Mouse (Mus musculus) layer of hippocampus, adult 9-11 months (tissue): Measurements from ENCODE around the gene H2-DMb1.

ENCODE experiments used
- DNase-seq: peaks from one replicate; pipeline ENCODE4 v3.0.0; 2022

Gene H2-DMb1

DNA sequence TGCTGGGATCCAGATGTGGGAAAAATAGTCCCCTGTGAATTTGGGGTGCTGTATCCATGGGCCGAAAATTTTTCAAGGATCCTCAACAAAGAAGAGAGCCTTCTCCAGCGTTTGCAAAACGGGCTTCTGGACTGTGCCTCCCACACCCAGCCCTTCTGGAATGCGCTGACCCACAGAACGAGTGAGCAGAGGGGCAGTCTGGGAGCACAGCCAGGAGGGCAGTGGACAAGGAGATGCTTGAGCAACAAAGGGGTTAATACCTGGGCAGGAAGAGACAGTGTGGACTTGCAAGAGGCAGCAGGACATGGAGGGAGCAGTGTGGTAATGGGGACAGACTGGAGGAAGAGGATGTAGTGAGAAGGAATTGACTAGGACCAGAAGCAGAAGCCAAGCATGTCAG is 2.7 kb downstream of the H2-DMb1 start:
- DNase-seq = no peak

DNA sequence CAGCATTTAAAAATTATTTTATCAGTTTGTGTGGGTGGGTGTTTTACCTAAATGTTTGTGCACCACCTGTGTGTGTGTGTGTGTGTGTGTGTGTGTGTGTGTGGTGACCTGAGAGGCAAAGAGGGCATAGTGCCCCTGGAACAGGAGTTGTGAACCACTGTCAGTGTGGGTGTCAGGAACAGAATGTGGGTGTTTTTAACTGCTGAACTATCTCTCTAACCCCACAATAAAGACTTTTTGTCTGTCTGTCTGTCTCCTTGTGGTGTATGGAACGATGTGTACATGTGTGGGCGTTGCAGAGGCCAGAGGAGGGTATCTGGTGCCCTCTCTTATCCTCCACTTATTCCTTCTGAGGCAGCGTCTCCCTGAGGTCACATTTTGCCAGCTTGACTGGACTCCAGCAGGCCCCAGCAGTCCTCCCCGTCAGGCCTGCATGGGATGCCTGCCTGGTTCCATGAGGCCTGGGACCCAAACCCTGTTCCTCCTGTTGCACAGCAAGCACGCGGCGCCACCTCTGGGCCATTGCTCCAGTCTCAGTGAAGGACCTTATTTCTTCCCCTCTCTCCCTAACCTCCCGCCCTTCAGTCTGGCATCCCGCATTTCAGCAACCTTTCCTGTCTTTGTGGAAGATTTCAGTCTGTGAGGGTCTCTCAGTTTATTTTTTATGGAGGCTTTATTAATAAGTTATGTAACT is 11.5 kb downstream of the H2-DMb1 start:
- DNase-seq = no peak

DNA sequence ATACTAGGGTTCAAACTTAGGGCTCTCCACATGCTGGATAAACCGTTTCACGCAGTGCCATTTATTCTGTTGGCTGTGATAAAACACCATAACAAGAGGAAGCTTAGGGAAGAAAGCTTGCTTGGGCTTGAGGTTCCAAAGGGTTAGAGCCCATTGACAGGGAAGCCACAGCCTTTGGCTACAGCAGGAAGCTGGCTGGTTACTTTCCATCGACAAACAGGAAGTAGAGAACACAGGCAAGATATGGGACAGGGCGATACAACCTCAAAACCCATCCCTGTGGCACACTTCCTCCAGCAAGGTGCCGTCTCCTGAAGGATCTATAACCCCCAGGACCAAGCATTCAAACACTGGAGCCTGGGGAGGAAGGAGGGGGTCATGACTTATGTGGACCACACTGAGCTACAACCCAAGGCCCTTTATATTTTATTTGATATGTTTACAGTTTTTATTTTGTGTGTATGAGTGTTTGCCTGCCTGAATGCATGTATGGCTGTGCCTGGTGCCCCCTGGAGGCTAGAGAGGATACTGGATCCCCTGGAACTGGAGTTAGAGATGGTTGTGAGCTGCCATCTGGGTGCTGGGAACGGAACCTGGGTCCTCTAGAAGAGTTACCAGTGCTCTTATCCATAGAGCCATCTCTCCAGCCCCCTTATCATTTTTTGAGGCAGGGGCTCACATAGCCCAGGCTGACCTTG is 12.3 kb downstream of the H2-DMb1 start:
- no peak for DNase-seq

GRCm38 (mm10) chr17:34169279-34169678 is 16.4 kb downstream of the H2-DMb1 start:
- no peak for DNase-seq

DNA sequence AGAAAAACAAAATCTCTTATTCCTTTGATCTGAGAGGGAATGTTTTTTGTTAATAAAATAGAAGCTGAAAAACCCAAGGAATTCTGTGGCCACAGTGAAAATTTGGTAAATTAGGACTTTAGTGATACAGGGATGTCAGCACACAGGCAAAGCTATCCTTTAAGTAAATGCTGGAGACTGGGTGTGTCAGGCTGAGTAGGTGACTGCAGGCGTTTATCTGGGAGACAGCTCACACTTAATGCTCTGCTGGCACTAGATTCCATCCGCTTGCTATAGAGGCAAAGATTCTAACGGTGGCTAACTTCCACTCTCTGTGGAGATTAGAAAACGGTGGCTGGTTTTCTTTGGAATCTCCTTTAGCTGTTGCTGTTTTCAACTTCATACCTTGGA is 17.6 kb downstream of the H2-DMb1 start:
- DNase-seq = no peak

DNA sequence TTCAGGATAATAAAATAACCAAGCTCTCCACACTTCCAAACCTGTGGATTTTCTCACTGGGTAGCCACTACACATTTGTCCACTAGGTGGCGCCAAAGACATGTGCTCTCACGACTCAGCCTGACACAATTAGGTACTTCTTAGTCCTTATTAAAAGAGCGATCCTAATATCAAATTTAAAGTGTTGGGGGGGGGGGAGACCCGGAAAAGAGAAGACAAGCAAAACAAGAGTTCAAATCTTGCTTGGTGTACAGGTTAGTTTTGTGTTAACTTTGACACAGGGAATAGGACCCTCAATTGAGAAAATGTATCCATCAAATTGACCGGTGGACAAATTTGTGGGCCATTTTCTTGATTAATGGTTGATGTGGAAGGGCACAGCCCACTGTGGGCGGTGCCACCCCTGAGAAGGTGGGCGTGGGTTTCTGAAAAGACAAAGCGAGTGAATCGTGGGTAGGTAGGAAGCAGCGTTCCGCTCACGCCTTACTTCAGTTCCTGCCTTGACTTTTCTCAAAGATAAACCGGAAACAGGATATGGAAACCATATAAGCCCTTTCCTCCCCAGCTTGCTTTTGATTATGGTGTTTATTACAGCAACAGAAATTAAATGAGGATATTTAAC is 18.1 kb downstream of the H2-DMb1 start:
- peak; percentile 71 for DNase-seq

DNA sequence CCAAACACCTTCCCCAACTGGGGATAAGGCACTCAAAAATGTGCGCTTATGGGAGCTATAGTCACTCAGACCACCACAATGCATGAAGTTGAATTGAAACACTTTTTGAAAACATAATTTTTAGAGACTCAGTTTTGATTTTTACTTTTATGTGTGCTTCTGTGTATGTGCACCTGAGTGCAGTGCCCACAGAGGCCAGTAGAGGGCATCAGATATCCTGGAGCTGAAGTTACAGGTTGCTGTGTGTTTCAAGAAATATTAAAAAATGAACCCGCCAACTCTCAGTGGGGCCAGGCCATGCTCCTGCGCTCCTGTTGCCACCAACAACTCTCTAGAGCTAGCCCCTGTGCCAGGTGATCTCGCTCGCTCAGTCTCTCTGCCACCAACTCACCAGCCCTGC is 19.7 kb downstream of the H2-DMb1 start:
- no peak for DNase-seq

DNA sequence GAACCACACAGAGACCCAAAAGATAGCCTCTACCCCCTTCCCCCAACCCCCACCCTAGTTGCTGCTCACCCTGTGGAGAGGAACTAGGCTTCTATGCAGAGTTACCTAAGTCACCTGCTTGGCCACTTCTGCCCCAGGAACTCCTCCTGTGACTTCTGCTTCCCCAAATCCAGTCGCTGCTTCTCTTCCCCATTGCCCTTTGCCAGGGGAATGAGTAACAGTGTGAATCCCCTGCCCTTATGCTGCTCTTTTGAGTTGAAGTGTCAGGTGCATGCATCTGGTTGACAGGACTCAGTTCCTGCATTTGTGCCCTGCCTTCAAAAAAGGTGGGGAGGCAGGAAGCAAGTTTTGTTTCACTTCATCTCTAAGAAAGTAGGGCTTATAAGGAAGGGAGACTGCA is 21.2 kb downstream of the H2-DMb1 start:
- no peak for DNase-seq

- DNase-seq = no peak
These were observed 24.3 kb downstream of the H2-DMb1 start for GRCm38 (mm10) chr17:34177179-34177578.

- no peak for DNase-seq
These were observed 26.1 kb downstream of the H2-DMb1 start for GRCm38 (mm10) chr17:34179019-34179418.

- no peak for DNase-seq
These were observed 27.3 kb downstream of the H2-DMb1 start for GRCm38 (mm10) chr17:34179913-34180859.

DNA sequence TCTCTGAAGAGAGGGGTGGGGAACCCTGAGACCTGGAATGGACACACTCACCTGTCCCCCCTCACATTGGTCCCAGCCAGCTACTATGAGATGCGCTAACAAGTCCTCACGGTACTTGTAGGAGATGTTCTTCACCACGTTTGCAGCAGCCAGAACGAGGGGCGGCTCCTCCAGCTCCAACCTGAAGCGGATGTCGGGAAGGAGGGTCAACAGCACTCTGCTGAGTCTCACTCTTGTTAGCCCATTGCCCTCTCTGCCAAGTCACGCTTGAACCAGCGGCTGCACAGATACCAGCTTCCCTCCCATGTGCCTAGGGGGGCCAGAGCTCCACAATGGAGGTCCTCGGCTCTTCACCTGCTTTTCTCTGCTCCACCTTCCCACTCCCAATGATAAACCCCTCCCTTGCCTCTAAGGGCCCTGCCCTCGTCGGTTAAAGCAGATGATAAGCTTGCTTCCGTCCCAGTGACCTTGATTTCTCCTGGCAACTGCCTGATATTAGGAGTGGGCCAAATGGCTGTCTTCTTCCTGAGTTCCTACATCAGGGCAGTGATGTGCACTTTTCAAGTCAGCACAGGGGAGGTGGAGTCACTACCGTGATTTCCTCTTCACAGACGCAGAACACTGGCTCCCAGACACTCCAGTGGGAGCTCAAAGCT is 30.8 kb downstream of the H2-DMb1 start:
- no peak for DNase-seq

- DNase-seq = no peak
These were observed 32.7 kb downstream of the H2-DMb1 start for GRCm38 (mm10) chr17:34185526-34185925.

- DNase-seq = no peak
These were observed 34.0 kb downstream of the H2-DMb1 start for GRCm38 (mm10) chr17:34186885-34187260.

- DNase-seq = peak; percentile 96
These were observed 34.5 kb downstream of the H2-DMb1 start, which contains the start of the genes Tap1 and Psmb9 for GRCm38 (mm10) chr17:34187261-34187916. Gene Tap1 (plus strand): TSS chr17:34187553. Gene Psmb9 (minus strand): TSS chr17:34187764.

- DNase-seq = no peak
These were observed 35.1 kb downstream of the H2-DMb1 start for GRCm38 (mm10) chr17:34188010-34188409.

- no peak for DNase-seq
These were observed 36.1 kb downstream of the H2-DMb1 start for GRCm38 (mm10) chr17:34188986-34189385.

GRCm38 (mm10) chr17:34192852-34193251 is 40.0 kb downstream of the H2-DMb1 start:
- DNase-seq = no peak

DNA sequence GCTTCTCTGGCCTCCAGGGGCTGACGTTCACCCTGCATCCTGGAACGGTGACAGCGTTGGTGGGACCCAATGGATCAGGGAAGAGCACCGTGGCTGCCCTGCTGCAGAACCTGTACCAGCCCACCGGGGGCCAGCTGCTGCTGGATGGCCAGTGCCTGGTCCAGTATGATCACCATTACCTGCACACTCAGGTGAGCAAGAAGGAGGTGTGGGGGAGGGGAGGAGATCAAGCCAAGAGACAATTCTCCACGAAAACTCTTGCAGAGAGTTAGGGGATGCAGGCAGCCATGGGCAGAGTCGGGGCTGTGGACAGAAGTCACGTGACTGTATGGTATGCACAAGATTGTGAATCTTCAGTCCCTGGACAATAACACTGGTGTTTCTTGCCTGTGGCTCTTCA is 40.6 kb downstream of the H2-DMb1 start:
- DNase-seq = no peak

DNA sequence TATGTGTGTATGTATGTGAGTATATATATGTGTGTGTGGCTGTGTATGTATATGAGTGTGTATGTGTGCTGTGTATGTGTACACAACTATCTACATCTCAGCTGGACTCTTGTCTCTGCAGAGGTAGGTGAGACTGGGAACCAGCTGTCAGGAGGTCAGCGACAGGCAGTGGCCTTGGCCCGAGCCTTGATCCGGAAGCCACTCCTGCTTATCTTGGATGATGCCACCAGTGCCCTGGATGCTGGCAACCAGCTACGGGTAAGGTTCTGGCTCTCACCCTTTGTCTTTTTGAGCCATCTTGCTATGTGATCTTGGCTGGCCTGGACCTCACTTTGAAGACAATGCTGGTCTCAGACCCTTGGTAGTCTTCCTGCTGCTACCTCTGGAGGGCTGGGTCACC is 41.9 kb downstream of the H2-DMb1 start:
- no peak for DNase-seq

GRCm38 (mm10) chr17:34196491-34196890 is 43.6 kb downstream of the H2-DMb1 start:
- no peak for DNase-seq
